ENCODE assay signal across 12 mouse cellular contexts in the genomic region with DNA sequence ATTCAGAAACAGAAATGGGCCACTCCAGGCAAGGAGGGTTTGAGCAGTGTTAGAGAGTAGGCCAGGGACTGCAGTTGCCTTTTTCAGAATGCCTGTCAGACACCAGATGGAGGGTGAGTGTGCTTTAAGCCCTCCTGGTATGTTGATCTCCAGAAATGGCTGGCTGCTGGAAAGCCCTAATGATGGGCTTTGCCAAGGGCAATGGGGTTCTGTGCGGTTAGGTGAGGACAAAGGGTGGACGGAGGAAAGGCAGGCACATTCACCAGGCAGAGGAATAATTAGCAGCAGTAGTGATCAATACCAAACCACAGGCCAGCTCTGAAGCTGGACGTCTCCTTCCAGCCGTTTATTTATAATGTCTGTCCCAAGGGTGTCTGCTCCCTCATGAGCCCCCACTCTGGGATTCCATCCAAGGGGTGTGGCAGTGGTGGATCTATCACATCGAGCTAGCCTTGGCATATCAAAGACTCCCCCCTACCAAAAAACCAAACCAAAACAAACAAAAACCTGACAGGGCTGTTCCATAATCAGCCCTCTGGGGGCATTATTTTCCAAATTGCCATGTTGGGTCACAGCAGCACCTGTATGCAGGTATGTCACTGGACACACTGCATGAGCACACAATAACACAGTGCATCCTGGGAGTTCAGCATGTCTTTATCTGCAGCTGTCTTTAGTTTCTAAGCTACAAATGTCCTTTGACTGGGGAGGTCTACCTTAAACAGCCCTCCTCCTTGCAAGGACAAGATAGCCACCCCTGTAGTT.
"Had no signal": no experiment of that assay in that cellular context is flagged by ENCODE, and none has a peak within 500 bp of the region (broad histone marks: within the 10 kb centered on the region; RNA-seq: fewer than 3 reads in every experiment).

No protein-coding gene starts in this region.

- H3K36me3 ChIP-seq: limb, embryonic 15.5 days; liver, embryonic 12.5 days; midbrain, embryonic 15.5 days; neural tube, embryonic 13.5 days had no signal

- H3K27ac ChIP-seq: limb, embryonic 15.5 days; liver, embryonic 12.5 days; midbrain, embryonic 15.5 days; neural tube, embryonic 13.5 days had no signal

- H3K4me2 ChIP-seq: limb, embryonic 15.5 days; liver, embryonic 12.5 days; lung, embryonic 14.5 days; midbrain, embryonic 15.5 days; neural tube, embryonic 13.5 days had no signal

- H3K4me3 ChIP-seq: limb, embryonic 15.5 days; liver, embryonic 12.5 days; midbrain, embryonic 15.5 days; neural tube, embryonic 13.5 days had no signal

- DNase-seq: kidney, adult 8-10 months; kidney, postnatal 25 days; layer of hippocampus, adult 9-11 months; layer of hippocampus, postnatal 36 days; right cerebral cortex, adult 18-20 months; right cerebral cortex, postnatal 25 days; thymus, postnatal 4 days had no signal

- H3K9me3 ChIP-seq: limb, embryonic 15.5 days; liver, embryonic 12.5 days; midbrain, embryonic 15.5 days; neural tube, embryonic 13.5 days had no signal

- H3K4me1 ChIP-seq: liver, embryonic 12.5 days had no signal

- ATAC-seq: liver, embryonic 12.5 days; midbrain, embryonic 15.5 days had no signal

- H3K27me3 ChIP-seq: limb, embryonic 15.5 days; liver, embryonic 12.5 days; midbrain, embryonic 15.5 days; neural tube, embryonic 13.5 days had no signal

- H3K9ac ChIP-seq: limb, embryonic 15.5 days; liver, embryonic 12.5 days; lung, embryonic 14.5 days; midbrain, embryonic 15.5 days; neural tube, embryonic 13.5 days had no signal
